Mouse (Mus musculus) limb, embryonic 13.5 days (tissue): ENCODE measurements around the gene Clec12b. TPM values are rescaled to one million over a fixed set of nuclear protein-coding genes. Genes with fewer than 3 reads are reported as not detected.
A peak's percentile ranks its signal among the peaks of the same experiment; 100 is the strongest.

Source experiments
- ATAC-seq: fragments of 200-750 bp; cut with Nextera tagmentation; 2 replicates; pipeline ENCODE4 v1.8.0; 2017; ENCODE audit warnings: low read depth, moderate number of reproducible peaks, moderate TSS enrichment; ENCODE audit not compliant: low FRiP score
- H3K27ac ChIP-seq: fragments of 300-500 bp; sonication (generic); 2 replicates; pipeline ENCODE4 v1.5.1; 2015; ENCODE audit warnings: inconsistent platforms, mild to moderate bottlenecking, moderate library complexity
- H3K27me3 ChIP-seq: fragments of 300-500 bp; sonication (generic); 2 replicates; pipeline ENCODE4 v1.6.1; 2015; ENCODE audit warnings: mild to moderate bottlenecking, inconsistent platforms
- H3K36me3 ChIP-seq: fragments of 300-500 bp; sonication (generic); 2 replicates; pipeline ENCODE4 v1.6.1; 2015; ENCODE audit warnings: inconsistent platforms, mild to moderate bottlenecking, moderate library complexity
- H3K4me1 ChIP-seq: fragments of 300-500 bp; sonication (generic); 2 replicates; pipeline ENCODE4 v1.6.1; 2015; ENCODE audit warnings: inconsistent platforms
- H3K4me2 ChIP-seq: fragments of 300-500 bp; sonication (generic); replicated peaks from 2 replicates; pipeline ENCODE4 v1.6.1; 2015; ENCODE audit warnings: inconsistent platforms, mild to moderate bottlenecking, moderate library complexity
- H3K4me3 ChIP-seq: fragments of 300-500 bp; sonication (generic); 2 replicates; pipeline ENCODE4 v1.5.1; 2015; ENCODE audit warnings: moderate library complexity, mild to moderate bottlenecking, inconsistent platforms
- H3K9ac ChIP-seq: fragments of 300-500 bp; sonication (generic); 2 replicates; pipeline ENCODE4 v1.6.1; 2015; ENCODE audit warnings: mild to moderate bottlenecking, inconsistent platforms
- H3K9me3 ChIP-seq: fragments of 300-500 bp; sonication (generic); 2 replicates; pipeline ENCODE4 v1.6.1; 2016; ENCODE audit warnings: inconsistent platforms
- WGBS: fragments of 180-500 bp; shearing (Covaris S2); methylation state at CpG from one replicate; pipeline ENCODE4 v1.1.7; 2015; 5-methylcytosine and 5-hydroxymethylcytosine counted together
- polyA plus RNA-seq: library from polyadenylated mRNA; unstranded; fragments of >200 nt; fragmentation: Nextera tagmentation; extraction: Ambion mirVana; gene quantifications from 2 replicates; pipeline ENCODE4 v1.2.1, GENCODE M21; 2015

Clec12b gene
- 0.09 and 0.14 TPM in 2 replicates for polyA plus RNA-seq

DNA sequence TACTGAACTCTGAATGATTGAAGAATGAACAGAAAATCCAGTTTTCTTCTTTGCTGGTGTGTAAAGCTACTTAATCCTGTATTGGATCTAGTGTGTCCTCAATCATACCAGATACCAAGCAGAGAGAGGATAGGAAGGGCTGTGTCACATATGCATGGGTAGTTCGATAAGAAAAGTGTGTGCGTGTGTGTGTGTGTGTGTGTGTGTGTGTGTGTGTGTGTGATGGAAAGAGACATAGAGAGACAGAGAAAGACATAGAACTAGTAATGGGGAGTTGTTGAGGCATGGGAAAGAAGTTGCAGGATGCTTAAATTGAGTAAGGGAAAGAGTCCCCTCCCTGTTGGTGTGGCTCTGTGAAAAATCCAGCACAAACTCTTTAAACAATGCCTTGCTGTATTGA lies at the start of gene Clec12b:
Gene Clec12b, minus strand, starts transcription at position 101 of the 400 bp plus-strand sequence.
- ATAC-seq = no peak
- Histone ChIP-seq H3K9ac (no peak within 1 kb of the TSS), H3K36me3 (no peaks in the 10 kb centered on the region), H3K4me2 (no peak within 1 kb of the TSS), H3K4me3 (no peak within 1 kb of the TSS), H3K27me3 (no peaks in the 10 kb centered on the region), H3K9me3 (no peaks in the 10 kb centered on the region), H3K27ac (no peak within 1 kb of the TSS), H3K4me1 (no peaks in the 10 kb centered on the region)
- 96% methylated on average over 2 of the region's 2 CpGs for WGBS

DNA sequence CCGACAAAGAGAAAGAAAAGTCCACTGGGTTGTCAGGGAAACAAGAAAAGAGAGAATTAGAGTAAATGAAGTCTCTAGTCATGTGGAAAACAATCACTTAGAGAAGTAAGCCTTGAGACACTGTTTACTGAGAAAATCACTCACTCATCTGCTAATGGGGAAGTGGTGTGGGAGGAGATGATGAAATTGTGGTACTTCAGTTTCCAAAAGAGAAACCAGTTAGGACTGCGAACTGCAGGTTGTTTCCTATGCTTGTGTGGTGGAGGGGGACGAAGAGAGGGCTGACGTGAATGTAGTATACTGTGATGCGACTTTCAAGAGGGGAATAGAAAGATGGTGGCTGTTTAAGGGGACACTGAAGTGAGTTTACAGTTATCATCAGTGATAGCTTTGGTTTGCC lies 48.6 kb upstream of the Clec12b start:
- Histone ChIP-seq H3K9me3 (no peaks in the 10 kb centered on the region), H3K9ac (no peak overlapping the region), H3K4me3 (no peak overlapping the region), H3K27me3 (no peaks in the 10 kb centered on the region), H3K36me3 (no peaks in the 10 kb centered on the region), H3K27ac (no peak overlapping the region), H3K4me2 (no peak overlapping the region), H3K4me1 (no peaks in the 10 kb centered on the region)
- ATAC-seq = no peak
- WGBS = 86% methylated on average over 5 of the region's 5 CpGs

DNA sequence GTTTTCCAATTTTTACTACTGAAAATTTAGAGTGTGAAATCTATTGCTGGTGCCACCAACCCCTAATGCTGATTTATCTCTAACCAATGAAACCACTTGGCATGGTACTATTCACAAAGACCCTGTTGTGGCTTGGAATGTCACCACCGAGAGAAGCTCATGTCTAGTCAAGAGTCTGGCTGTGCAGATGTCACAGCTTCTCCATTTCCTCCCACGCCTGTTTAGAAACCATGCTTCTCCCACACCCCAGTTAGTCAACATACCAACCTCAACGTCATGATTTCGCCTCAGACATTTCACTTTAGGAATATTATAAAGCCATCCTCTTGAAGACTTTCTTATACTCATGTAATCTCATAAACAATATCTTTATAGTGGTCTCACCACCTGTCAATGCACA lies 41.6 kb upstream of the Clec12b start:
- Histone ChIP-seq H3K4me2 (no peak overlapping the region), H3K4me3 (no peak overlapping the region), H3K27ac (no peak overlapping the region), H3K9ac (no peak overlapping the region), H3K36me3 (no peaks in the 10 kb centered on the region), H3K9me3 (no peaks in the 10 kb centered on the region), H3K4me1 (peaks cover 15% of the 10 kb centered on the region), H3K27me3 (no peaks in the 10 kb centered on the region)
- no peak for ATAC-seq
- WGBS = 75% methylated on average over 4 of the region's 4 CpGs

DNA sequence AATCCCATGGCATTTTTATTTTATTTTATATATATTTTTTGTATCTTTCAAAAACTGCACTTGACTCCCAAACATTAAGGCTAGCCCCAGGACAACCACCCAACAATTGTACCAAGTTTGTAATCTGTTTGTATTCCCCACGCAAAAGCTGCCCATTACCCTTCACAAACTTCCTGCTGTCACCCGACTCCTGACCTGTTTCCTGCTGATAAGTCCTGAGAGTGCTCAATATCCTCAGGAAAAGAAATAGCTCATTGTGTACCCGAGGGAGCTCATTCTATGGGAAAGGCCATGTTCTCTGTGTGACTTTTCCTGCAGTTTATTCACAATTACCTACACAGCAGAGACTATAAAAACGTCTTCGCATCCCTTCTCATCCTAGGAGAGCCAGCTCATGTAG lies 40.1 kb upstream of the Clec12b start:
- Histone ChIP-seq H3K36me3 (no peaks in the 10 kb centered on the region), H3K9me3 (no peaks in the 10 kb centered on the region), H3K27ac (no peak overlapping the region), H3K9ac (no peak overlapping the region), H3K4me3 (no peak overlapping the region), H3K27me3 (no peaks in the 10 kb centered on the region), H3K4me1 (peaks cover 15% of the 10 kb centered on the region), H3K4me2 (no peak overlapping the region)
- no peak for ATAC-seq
- WGBS = 26% methylated on average over 5 of the region's 5 CpGs

GRCm38 (mm10) chr6:129425217-129425616 lies 39.5 kb upstream of the Clec12b start:
- no peaks in the 10 kb centered on the region for H3K9me3 ChIP-seq

GRCm38 (mm10) chr6:129423734-129424072 lies 38.0 kb upstream of the Clec12b start:
- ATAC-seq = peak; percentile 69
- Histone ChIP-seq H3K27me3 (no peaks in the 10 kb centered on the region), H3K36me3 (no peaks in the 10 kb centered on the region), H3K9me3 (no peaks in the 10 kb centered on the region), H3K4me2 (peak overlapping the region; percentile 14; the same call in 1 of the 2 replicates), H3K27ac (no peak overlapping the region), H3K4me3 (no peak overlapping the region), H3K9ac (no peak overlapping the region), H3K4me1 (peaks cover 15% of the 10 kb centered on the region)
- WGBS = 25% methylated on average over 1 of the region's 1 CpGs

More at GRCm38 (mm10) chr6:129425217-129425616, 39.5 kb upstream of the Clec12b start:
- H3K4me3 ChIP-seq = no peak overlapping the region
- H3K4me1 ChIP-seq = peaks cover 15% of the 10 kb centered on the region
- 69% methylated on average over 5 of the region's 5 CpGs for WGBS
- H3K27ac ChIP-seq = no peak overlapping the region
- no peaks in the 10 kb centered on the region for H3K36me3 ChIP-seq
- H3K4me2 ChIP-seq = no peak overlapping the region
- ATAC-seq = no peak
- H3K27me3 ChIP-seq = no peaks in the 10 kb centered on the region
- no peak overlapping the region for H3K9ac ChIP-seq

- peaks cover 15% of the 10 kb centered on the region for H3K4me1 ChIP-seq
- ATAC-seq = peak; percentile 92
- H3K36me3 ChIP-seq = no peaks in the 10 kb centered on the region
- H3K4me3 ChIP-seq = no peak overlapping the region
- peak overlapping the region; percentile 14 for H3K4me2 ChIP-seq
- no peaks in the 10 kb centered on the region for H3K27me3 ChIP-seq
- H3K27ac ChIP-seq = no peak overlapping the region; the same call in 1 of the 2 replicates
- no peaks in the 10 kb centered on the region for H3K9me3 ChIP-seq
- WGBS = 56% methylated on average over 4 of the region's 4 CpGs
- H3K9ac ChIP-seq = no peak overlapping the region
Observed at GRCm38 (mm10) chr6:129423040-129423733, 37.5 kb upstream of the Clec12b start.

GRCm38 (mm10) chr6:129422311-129422710 lies 36.6 kb upstream of the Clec12b start:
- Histone ChIP-seq H3K9me3 (no peaks in the 10 kb centered on the region), H3K4me1 (peaks cover 15% of the 10 kb centered on the region), H3K4me2 (no peak overlapping the region), H3K27me3 (no peaks in the 10 kb centered on the region), H3K36me3 (no peaks in the 10 kb centered on the region), H3K4me3 (no peak overlapping the region), H3K27ac (no peak overlapping the region), H3K9ac (no peak overlapping the region)
- ATAC-seq = no peak
- WGBS = 88% methylated on average over 3 of the region's 3 CpGs

DNA sequence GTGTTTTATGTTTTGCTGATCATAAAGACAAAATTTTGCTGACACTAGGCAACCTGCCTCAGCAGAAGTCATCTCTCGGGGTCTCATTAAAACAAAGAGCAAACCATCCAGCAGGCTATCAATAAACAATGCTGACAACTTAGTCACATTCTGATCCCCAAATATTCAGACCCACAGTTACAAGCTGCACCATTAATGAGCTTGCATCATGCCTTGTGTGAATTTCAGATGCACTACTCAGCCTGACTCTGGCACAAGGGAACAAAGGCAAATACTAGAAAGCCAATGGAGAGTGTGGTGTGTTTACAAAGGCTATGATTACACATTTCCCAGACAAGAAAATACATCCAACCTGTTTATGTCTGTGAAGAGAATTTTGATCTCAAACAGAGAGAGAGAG lies 28.5 kb upstream of the Clec12b start:
- Histone ChIP-seq H3K36me3 (no peaks in the 10 kb centered on the region), H3K4me1 (no peaks in the 10 kb centered on the region), H3K4me3 (no peak overlapping the region), H3K9me3 (no peaks in the 10 kb centered on the region), H3K9ac (no peak overlapping the region), H3K27ac (no peak overlapping the region), H3K27me3 (no peaks in the 10 kb centered on the region), H3K4me2 (no peak overlapping the region)
- no peak for ATAC-seq
- WGBS = 79% methylated on average over 1 of the region's 1 CpGs

DNA sequence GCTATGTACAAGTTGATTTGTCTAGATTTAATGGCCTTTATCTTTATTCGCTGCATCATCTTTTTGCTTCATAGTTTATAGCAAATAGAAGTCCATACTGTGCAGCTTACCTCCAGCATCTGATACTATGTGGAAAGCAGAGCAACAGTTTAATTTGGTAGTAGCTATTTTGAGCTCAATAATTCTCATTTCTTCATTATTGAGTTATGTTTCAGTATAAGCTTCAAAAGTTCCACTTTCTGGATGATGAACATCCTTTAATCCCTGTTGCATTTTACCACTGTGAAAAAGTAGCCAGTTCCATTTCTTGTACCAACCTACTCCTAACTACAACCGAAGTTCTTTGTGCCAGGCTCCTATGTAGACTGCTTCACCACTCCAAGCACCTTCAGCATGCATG lies 22.9 kb upstream of the Clec12b start, which contains the start of gene Clec9a:
Gene Clec9a, plus strand, starts transcription at position 301 of the 400 bp plus-strand sequence.
- no peak within 1 kb of the TSS for H3K27ac ChIP-seq
- no peaks in the 10 kb centered on the region for H3K4me1 ChIP-seq
- H3K9me3 ChIP-seq = no peaks in the 10 kb centered on the region
- H3K4me3 ChIP-seq = no peak within 1 kb of the TSS
- no peaks in the 10 kb centered on the region for H3K36me3 ChIP-seq
- ATAC-seq = no peak
- H3K4me2 ChIP-seq = no peak within 1 kb of the TSS
- no peaks in the 10 kb centered on the region for H3K27me3 ChIP-seq
- H3K9ac ChIP-seq = no peak within 1 kb of the TSS
- WGBS = 89% methylated on average over 2 of the region's 2 CpGs

- Histone ChIP-seq H3K4me3 (no peak overlapping the region), H3K4me2 (no peak overlapping the region), H3K36me3 (no peaks in the 10 kb centered on the region), H3K9ac (no peak overlapping the region), H3K27me3 (no peaks in the 10 kb centered on the region), H3K27ac (no peak overlapping the region), H3K4me1 (no peaks in the 10 kb centered on the region), H3K9me3 (no peaks in the 10 kb centered on the region)
- WGBS = 38% methylated on average over 2 of the region's 2 CpGs
- no peak for ATAC-seq
Observed at GRCm38 (mm10) chr6:129407324-129407723, 21.6 kb upstream of the Clec12b start.

- ATAC-seq = no peak
- no peaks in the 10 kb centered on the region for H3K4me1 ChIP-seq
- H3K9me3 ChIP-seq = no peaks in the 10 kb centered on the region
- H3K36me3 ChIP-seq = no peaks in the 10 kb centered on the region
- H3K27me3 ChIP-seq = no peaks in the 10 kb centered on the region
- H3K4me3 ChIP-seq = no peak overlapping the region
- no peak overlapping the region for H3K9ac ChIP-seq
- no peak overlapping the region for H3K4me2 ChIP-seq
- no peak overlapping the region for H3K27ac ChIP-seq
Observed at GRCm38 (mm10) chr6:129405999-129406398, 20.3 kb upstream of the Clec12b start.

- Histone ChIP-seq H3K9ac (no peak overlapping the region), H3K27me3 (no peaks in the 10 kb centered on the region), H3K4me3 (no peak overlapping the region), H3K4me1 (no peaks in the 10 kb centered on the region), H3K27ac (no peak overlapping the region), H3K4me2 (no peak overlapping the region), H3K9me3 (no peaks in the 10 kb centered on the region), H3K36me3 (no peaks in the 10 kb centered on the region)
- no peak for ATAC-seq
- WGBS = 78% methylated on average over 6 of the region's 6 CpGs
Observed at GRCm38 (mm10) chr6:129403391-129403790, 17.7 kb upstream of the Clec12b start.
